Mouse (Mus musculus) embryonic facial prominence, embryonic 10.5 days (tissue): ENCODE measurements around the gene Bfsp1. TPM values are rescaled to one million over a fixed set of nuclear protein-coding genes. Genes with fewer than 3 reads are reported as not detected.

Source experiments
- DNase-seq: peaks from one replicate; pipeline ENCODE4 v3.0.0-alpha.2; 2017; ENCODE audit warnings: low spot score
- H3K27ac ChIP-seq: fragments of 300-500 bp; sonication (generic); replicated peaks from 2 replicates; pipeline ENCODE4 v1.5.1; 2016; ENCODE audit warnings: mild to moderate bottlenecking
- H3K27me3 ChIP-seq: fragments of 300-500 bp; sonication (generic); replicated peaks from 2 replicates; pipeline ENCODE4 v1.6.1; 2016; ENCODE audit warnings: low read depth, mild to moderate bottlenecking; ENCODE audit not compliant: poor library complexity, severe bottlenecking
- H3K36me3 ChIP-seq: fragments of 300-500 bp; sonication (generic); replicated peaks from 2 replicates; pipeline ENCODE4 v1.6.1; 2016; ENCODE audit warnings: mild to moderate bottlenecking, moderate library complexity
- H3K4me1 ChIP-seq: fragments of 300-500 bp; sonication (generic); 2 replicates; pipeline ENCODE4 v1.6.1; 2016
- H3K4me3 ChIP-seq: fragments of 300-500 bp; sonication (generic); 2 replicates; pipeline ENCODE4 v1.5.1; 2016; ENCODE audit warnings: mild to moderate bottlenecking, moderate library complexity
- H3K9me3 ChIP-seq: fragments of 300-500 bp; sonication (generic); 2 replicates; pipeline ENCODE4 v1.6.1; 2016; ENCODE audit warnings: mild to moderate bottlenecking
- WGBS: fragments of 180-500 bp; shearing (Covaris S2); methylation state at CpG from one replicate; pipeline ENCODE4 v1.1.7; 2016; 5-methylcytosine and 5-hydroxymethylcytosine counted together
- polyA plus RNA-seq: library from polyadenylated mRNA; unstranded; fragments of >200 nt; fragmentation: Nextera tagmentation; extraction: Ambion mirVana; gene quantifications from 2 replicates; pipeline ENCODE4 v1.2.1, GENCODE M21; 2016

Gene Bfsp1
- polyA plus RNA-seq, 1 experiment from 2014 or later = 1.2 TPM

- no peak for DNase-seq
These were observed 54.2 kb downstream of the Bfsp1 start for GRCm38 (mm10) chr2:143808789-143809188.

GRCm38 (mm10) chr2:143806924-143807664, 55.9 kb downstream of the Bfsp1 start:
- Histone ChIP-seq H3K36me3 (no peaks in the 10 kb centered on the region), H3K27ac (no peak overlapping the region), H3K9me3 (no peaks in the 10 kb centered on the region), H3K27me3 (no peaks in the 10 kb centered on the region), H3K4me3 (no peak overlapping the region), H3K4me1 (peaks cover 4% of the 10 kb centered on the region; the same call in 1 of the 2 replicates)
- DNase-seq = no peak
- 79% methylated on average over 9 of the region's 9 CpGs for WGBS

More at GRCm38 (mm10) chr2:143808789-143809188, 54.2 kb downstream of the Bfsp1 start:
- Histone ChIP-seq H3K4me1 (peaks cover 4% of the 10 kb centered on the region; the same call in 1 of the 2 replicates), H3K27me3 (no peaks in the 10 kb centered on the region), H3K4me3 (no peak overlapping the region), H3K9me3 (no peaks in the 10 kb centered on the region), H3K36me3 (no peaks in the 10 kb centered on the region), H3K27ac (no peak overlapping the region)
- 67% methylated on average over 5 of the region's 5 CpGs for WGBS

- no peak overlapping the region for H3K27ac ChIP-seq
- H3K36me3 ChIP-seq = no peaks in the 10 kb centered on the region
- peaks cover 4% of the 10 kb centered on the region; the same call in 1 of the 2 replicates for H3K4me1 ChIP-seq
- no peaks in the 10 kb centered on the region for H3K27me3 ChIP-seq
- H3K4me3 ChIP-seq = no peak overlapping the region
- no peak for DNase-seq
- 66% methylated on average over 15 of the region's 15 CpGs for WGBS
- H3K9me3 ChIP-seq = no peaks in the 10 kb centered on the region
These were observed 56.6 kb downstream of the Bfsp1 start for GRCm38 (mm10) chr2:143806140-143806923.

GRCm38 (mm10) chr2:143801097-143801496, 61.9 kb downstream of the Bfsp1 start:
- 68% methylated on average over 5 of the region's 5 CpGs for WGBS
- DNase-seq = no peak
- H3K27me3 ChIP-seq = no peaks in the 10 kb centered on the region
- no peak overlapping the region for H3K4me3 ChIP-seq
- no peaks in the 10 kb centered on the region for H3K36me3 ChIP-seq
- H3K9me3 ChIP-seq = no peaks in the 10 kb centered on the region
- no peaks in the 10 kb centered on the region for H3K4me1 ChIP-seq
- no peak overlapping the region for H3K27ac ChIP-seq

- Histone ChIP-seq H3K36me3 (no peaks in the 10 kb centered on the region), H3K9me3 (no peaks in the 10 kb centered on the region), H3K27me3 (no peaks in the 10 kb centered on the region), H3K4me1 (no peaks in the 10 kb centered on the region), H3K4me3 (no peak overlapping the region), H3K27ac (no peak overlapping the region)
- 76% methylated on average over 4 of the region's 4 CpGs for WGBS
- no peak for DNase-seq
These were observed 66.5 kb downstream of the Bfsp1 start for GRCm38 (mm10) chr2:143796335-143797013.

GRCm38 (mm10) chr2:143795858-143796257, 67.1 kb downstream of the Bfsp1 start:
- no peaks in the 10 kb centered on the region for H3K36me3 ChIP-seq

GRCm38 (mm10) chr2:143789911-143790310, 73.1 kb downstream of the Bfsp1 start:
- Histone ChIP-seq H3K4me1 (no peaks in the 10 kb centered on the region), H3K27ac (no peak overlapping the region), H3K9me3 (no peaks in the 10 kb centered on the region), H3K36me3 (no peaks in the 10 kb centered on the region), H3K4me3 (no peak overlapping the region), H3K27me3 (no peaks in the 10 kb centered on the region)
- 84% methylated on average over 5 of the region's 5 CpGs for WGBS
- no peak for DNase-seq

More at GRCm38 (mm10) chr2:143795858-143796257, 67.1 kb downstream of the Bfsp1 start:
- no peak for DNase-seq
- Histone ChIP-seq H3K27ac (no peak overlapping the region), H3K4me1 (no peaks in the 10 kb centered on the region), H3K27me3 (no peaks in the 10 kb centered on the region), H3K4me3 (no peak overlapping the region), H3K9me3 (no peaks in the 10 kb centered on the region)
- WGBS = 89% methylated on average over 4 of the region's 4 CpGs

GRCm38 (mm10) chr2:143780310-143780709, 82.7 kb downstream of the Bfsp1 start:
- Histone ChIP-seq H3K4me3 (no peak overlapping the region), H3K27ac (no peak overlapping the region), H3K4me1 (no peaks in the 10 kb centered on the region), H3K9me3 (no peaks in the 10 kb centered on the region), H3K27me3 (no peaks in the 10 kb centered on the region), H3K36me3 (no peaks in the 10 kb centered on the region)
- 84% methylated on average over 2 of the region's 2 CpGs for WGBS
- no peak for DNase-seq

Other genes with a start within 250 kb of the Bfsp1 start
- 331 and 339 TPM in 2 replicates for gene Dstn, start 52.1 kb upstream of the Bfsp1 start, polyA plus RNA-seq
- 50.7 and 57.8 TPM in 2 replicates for gene Rrbp1, start 148.1 kb upstream of the Bfsp1 start, polyA plus RNA-seq
- not detected in 2 replicates for gene Banf2, start 169.9 kb upstream of the Bfsp1 start, polyA plus RNA-seq